Mouse (Mus musculus): ENCODE measurements at regions not wholly inside any gene's neighbourhood (a gene's known extent, or its start where the extent isn't known, plus 50 kb on each side); places are given as distances from the start of the nearest gene placed in this dataset.

- no peaks in the 10 kb centered on the region for H3K4me1 ChIP-seq (ENCODE audit: control insufficient read depth, insufficient read depth, low read length)
- H3K4me3 ChIP-seq (ENCODE audit: insufficient read depth, low read length): no peak overlapping the region
- H3K27ac ChIP-seq (ENCODE audit: insufficient read depth, low read length): no peak overlapping the region
- no peak for TF ChIP-seq POLR2A (IDR thresholded peaks at IDR 0.05; ENCODE audit: extremely low read depth, insufficient read depth, low read length)
- no peak for TF ChIP-seq CTCF (IDR thresholded peaks at IDR 0.05; ENCODE audit: extremely low read depth, insufficient read depth, low read length)
These were observed 89.2 kb downstream of the Tmem170b start for GRCm38 (mm10) chr13:41694749-41695419.

GRCm38 (mm10) chr13:41696767-41697445 lies 91.2 kb downstream of the Tmem170b start:
- no peak for TF ChIP-seq CTCF (IDR thresholded peaks at IDR 0.05; ENCODE audit: extremely low read depth, insufficient read depth, low read length)
- no peak for TF ChIP-seq POLR2A (IDR thresholded peaks at IDR 0.05; ENCODE audit: extremely low read depth, insufficient read depth, low read length)
- Histone ChIP-seq H3K4me3 (ENCODE audit: insufficient read depth, low read length) (no peak overlapping the region), H3K27ac (ENCODE audit: insufficient read depth, low read length) (no peak overlapping the region), H3K4me1 (ENCODE audit: control insufficient read depth, insufficient read depth, low read length) (no peaks in the 10 kb centered on the region)

- H3K4me3 ChIP-seq (ENCODE audit: insufficient read depth, low read length): no peak overlapping the region
- H3K4me1 ChIP-seq (ENCODE audit: control insufficient read depth, insufficient read depth, low read length): no peaks in the 10 kb centered on the region
- H3K27ac ChIP-seq (ENCODE audit: insufficient read depth, low read length): no peak overlapping the region
- no peak for TF ChIP-seq CTCF (IDR thresholded peaks at IDR 0.05; ENCODE audit: extremely low read depth, insufficient read depth, low read length)
- TF ChIP-seq POLR2A (IDR thresholded peaks at IDR 0.05; ENCODE audit: extremely low read depth, insufficient read depth, low read length): no peak
These were observed 95.6 kb downstream of the Tmem170b start for GRCm38 (mm10) chr13:41701345-41701744.

GRCm38 (mm10) chr13:41701829-41702231 lies 96.1 kb downstream of the Tmem170b start:
- H3K4me1 ChIP-seq (ENCODE audit: control insufficient read depth, insufficient read depth, low read length): no peaks in the 10 kb centered on the region
- TF ChIP-seq POLR2A (IDR thresholded peaks at IDR 0.05; ENCODE audit: extremely low read depth, insufficient read depth, low read length) (no peak), CTCF (IDR thresholded peaks at IDR 0.05; ENCODE audit: extremely low read depth, insufficient read depth, low read length) (no peak)
- no peak overlapping the region for H3K4me3 ChIP-seq (ENCODE audit: insufficient read depth, low read length)
- H3K27ac ChIP-seq (ENCODE audit: insufficient read depth, low read length): no peak overlapping the region

GRCm38 (mm10) chr13:41703196-41703595 lies 97.5 kb downstream of the Tmem170b start:
- TF ChIP-seq POLR2A (IDR thresholded peaks at IDR 0.05; ENCODE audit: extremely low read depth, insufficient read depth, low read length) (no peak), CTCF (IDR thresholded peaks at IDR 0.05; ENCODE audit: extremely low read depth, insufficient read depth, low read length) (no peak)
- Histone ChIP-seq H3K27ac (ENCODE audit: insufficient read depth, low read length) (0 out of 2 replicates have a peak overlapping the region, but pooled peaks have one; percentile 77), H3K4me1 (ENCODE audit: control insufficient read depth, insufficient read depth, low read length) (no peaks in the 10 kb centered on the region), H3K4me3 (ENCODE audit: insufficient read depth, low read length) (no peak overlapping the region)

- Histone ChIP-seq H3K4me3 (ENCODE audit: insufficient read depth, low read length) (no peak overlapping the region), H3K4me1 (ENCODE audit: control insufficient read depth, insufficient read depth, low read length) (no peaks in the 10 kb centered on the region), H3K27ac (ENCODE audit: insufficient read depth, low read length) (0 out of 2 replicates have a peak overlapping the region, but pooled peaks have one; percentile 77)
- TF ChIP-seq POLR2A (IDR thresholded peaks at IDR 0.05; ENCODE audit: extremely low read depth, insufficient read depth, low read length): no peak
- no peak for TF ChIP-seq CTCF (IDR thresholded peaks at IDR 0.05; ENCODE audit: extremely low read depth, insufficient read depth, low read length)
These were observed 97.9 kb downstream of the Tmem170b start for GRCm38 (mm10) chr13:41703618-41704017.

GRCm38 (mm10) chr13:41704806-41705205 lies 99.1 kb downstream of the Tmem170b start:
- Histone ChIP-seq H3K4me3 (ENCODE audit: insufficient read depth, low read length) (no peak overlapping the region), H3K27ac (ENCODE audit: insufficient read depth, low read length) (no peak overlapping the region), H3K4me1 (ENCODE audit: control insufficient read depth, insufficient read depth, low read length) (no peaks in the 10 kb centered on the region)
- no peak for TF ChIP-seq POLR2A (IDR thresholded peaks at IDR 0.05; ENCODE audit: extremely low read depth, insufficient read depth, low read length)
- no peak for TF ChIP-seq CTCF (IDR thresholded peaks at IDR 0.05; ENCODE audit: extremely low read depth, insufficient read depth, low read length)

GRCm38 (mm10) chr13:41705636-41706035 lies 99.9 kb downstream of the Tmem170b start:
- Histone ChIP-seq H3K27ac (ENCODE audit: insufficient read depth, low read length) (no peak overlapping the region), H3K4me3 (ENCODE audit: insufficient read depth, low read length) (no peak overlapping the region), H3K4me1 (ENCODE audit: control insufficient read depth, insufficient read depth, low read length) (no peaks in the 10 kb centered on the region)
- TF ChIP-seq POLR2A (IDR thresholded peaks at IDR 0.05; ENCODE audit: extremely low read depth, insufficient read depth, low read length) (no peak), CTCF (IDR thresholded peaks at IDR 0.05; ENCODE audit: extremely low read depth, insufficient read depth, low read length) (no peak)

GRCm38 (mm10) chr13:41707811-41708210 lies 102.1 kb downstream of the Tmem170b start:
- no peaks in the 10 kb centered on the region for H3K4me1 ChIP-seq (ENCODE audit: control insufficient read depth, insufficient read depth, low read length)
- H3K27ac ChIP-seq (ENCODE audit: insufficient read depth, low read length): no peak overlapping the region
- H3K4me3 ChIP-seq (ENCODE audit: insufficient read depth, low read length): no peak overlapping the region
- TF ChIP-seq POLR2A (IDR thresholded peaks at IDR 0.05; ENCODE audit: extremely low read depth, insufficient read depth, low read length) (no peak), CTCF (IDR thresholded peaks at IDR 0.05; ENCODE audit: extremely low read depth, insufficient read depth, low read length) (no peak)

- no peaks in the 10 kb centered on the region for H3K4me1 ChIP-seq (ENCODE audit: control insufficient read depth, insufficient read depth, low read length)
- no peak for TF ChIP-seq CTCF (IDR thresholded peaks at IDR 0.05; ENCODE audit: extremely low read depth, insufficient read depth, low read length)
- no peak for TF ChIP-seq POLR2A (IDR thresholded peaks at IDR 0.05; ENCODE audit: extremely low read depth, insufficient read depth, low read length)
These were observed 103.4 kb downstream of the Tmem170b start for GRCm38 (mm10) chr13:41709071-41709470.

More at GRCm38 (mm10) chr13:41709071-41709470, 103.4 kb downstream of the Tmem170b start:
- no peak overlapping the region for H3K4me3 ChIP-seq (ENCODE audit: insufficient read depth, low read length)
- H3K27ac ChIP-seq (ENCODE audit: insufficient read depth, low read length): no peak overlapping the region

Data from cortical plate, adult 2 months (tissue).